Mouse (Mus musculus) embryonic facial prominence, embryonic 13.5 days (tissue): ENCODE data around the gene Mettl27. TPM values are rescaled to one million over a fixed set of nuclear protein-coding genes. Genes with fewer than 3 reads are reported as not detected.

Experiments used
- ATAC-seq: fragments of 200-750 bp; cut with Nextera tagmentation; 2 replicates; pipeline ENCODE4 v1.8.0; 2017; ENCODE audit warnings: low read depth; ENCODE audit not compliant: insufficient number of reproducible peaks, insufficient read depth, low FRiP score, low TSS enrichment
- H3K27ac ChIP-seq: fragments of 300-500 bp; sonication (generic); 2 replicates; pipeline ENCODE4 v1.5.1; 2015; ENCODE audit warnings: moderate library complexity, mild to moderate bottlenecking, inconsistent platforms
- H3K27me3 ChIP-seq: fragments of 300-500 bp; sonication (generic); 2 replicates; pipeline ENCODE4 v1.6.1; 2015; ENCODE audit warnings: mild to moderate bottlenecking, inconsistent platforms
- H3K36me3 ChIP-seq: fragments of 300-500 bp; sonication (generic); 2 replicates; pipeline ENCODE4 v1.6.1; 2015; ENCODE audit warnings: mild to moderate bottlenecking, inconsistent platforms
- H3K4me1 ChIP-seq: fragments of 300-500 bp; sonication (generic); 2 replicates; pipeline ENCODE4 v1.6.1; 2015; ENCODE audit warnings: inconsistent platforms
- H3K4me2 ChIP-seq: fragments of 300-500 bp; sonication (generic); 2 replicates; pipeline ENCODE4 v1.6.1; 2015; ENCODE audit warnings: moderate library complexity, mild to moderate bottlenecking, inconsistent platforms
- H3K4me3 ChIP-seq: fragments of 300-500 bp; sonication (generic); 2 replicates; pipeline ENCODE4 v1.5.1; 2015; ENCODE audit warnings: mild to moderate bottlenecking, inconsistent platforms
- H3K9ac ChIP-seq: fragments of 300-500 bp; sonication (generic); 2 replicates; pipeline ENCODE4 v1.6.1; 2015; ENCODE audit warnings: mild to moderate bottlenecking, inconsistent platforms
- H3K9me3 ChIP-seq: fragments of 300-500 bp; sonication (generic); 2 replicates; pipeline ENCODE4 v1.6.1; 2016; ENCODE audit warnings: inconsistent platforms
- WGBS: fragments of 180-500 bp; shearing (Covaris S2); methylation state at CpG from one replicate; pipeline ENCODE4 v1.1.7; 2015; ENCODE audit warnings: mixed read lengths; 5-methylcytosine and 5-hydroxymethylcytosine counted together
- polyA plus RNA-seq: library from polyadenylated mRNA; unstranded; fragments of >200 nt; fragmentation: Nextera tagmentation; extraction: Ambion mirVana; gene quantifications from 2 replicates; pipeline ENCODE4 v1.2.1, GENCODE M21; 2015

Gene Mettl27
- polyA plus RNA-seq, 1 experiment from 2014 or later: 21.1 TPM

- Histone ChIP-seq H3K9ac (no peak overlapping the region), H3K27me3 (no peaks in the 10 kb centered on the region), H3K4me1 (peaks cover 15% of the 10 kb centered on the region), H3K9me3 (no peaks in the 10 kb centered on the region), H3K4me2 (no peak overlapping the region), H3K27ac (no peak overlapping the region), H3K36me3 (no peaks in the 10 kb centered on the region), H3K4me3 (no peak overlapping the region)
- WGBS: 66% methylated on average over 8 of the region's 8 CpGs
- no peak for ATAC-seq
Measured at GRCm38 (mm10) chr5:134901644-134902027, 30.5 kb upstream of the Mettl27 start.

DNA sequence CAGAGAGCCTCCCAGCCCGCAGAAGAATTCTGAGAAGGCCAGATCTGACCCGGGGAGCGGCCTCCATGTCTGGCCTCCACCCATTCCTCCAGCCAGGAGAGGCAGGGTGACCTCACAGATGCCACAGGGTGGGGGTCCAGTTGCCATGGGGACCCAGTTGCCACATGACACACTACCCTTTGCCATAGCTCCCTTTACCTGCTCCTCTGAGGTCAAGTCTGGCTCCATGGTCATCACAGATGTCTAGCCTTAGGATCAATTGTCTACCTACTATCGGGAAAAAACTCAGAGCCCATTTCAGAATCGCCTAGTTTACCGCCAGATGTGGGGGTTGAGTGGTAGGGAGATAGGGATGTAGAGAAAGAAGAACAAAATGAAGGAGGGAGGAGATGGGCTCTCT lies 25.5 kb upstream of the Mettl27 start, which contains the start of gene Tmem270:
TSS of gene Tmem270 (minus strand) at position 101 of the 400 bp plus-strand sequence.
- H3K27me3 ChIP-seq: no peaks in the 10 kb centered on the region
- no peak for ATAC-seq

DNA sequence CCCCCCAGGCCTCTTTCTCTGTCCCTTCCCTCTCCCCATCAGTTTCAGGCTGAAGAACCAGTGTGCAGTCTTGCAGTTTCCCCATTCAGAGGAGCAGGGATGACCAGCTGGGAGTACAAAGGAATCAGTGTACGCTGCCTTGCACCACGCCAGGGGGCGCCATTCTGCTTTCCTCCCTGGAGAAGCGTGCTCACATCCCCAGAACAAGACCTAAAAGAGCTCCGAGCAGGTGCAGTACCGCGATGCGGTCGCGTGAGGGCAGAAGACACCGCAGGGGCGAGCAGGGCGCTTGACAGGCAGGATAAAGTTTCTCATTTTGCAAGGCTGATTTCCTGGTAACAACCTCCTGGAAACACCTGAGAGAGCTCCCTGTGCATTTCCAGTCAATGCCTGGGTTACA lies 25.0 kb upstream of the Mettl27 start:
- no peaks in the 10 kb centered on the region for H3K27me3 ChIP-seq

More for the DNA sequence above, 25.5 kb upstream of the Mettl27 start, which contains the start of gene Tmem270:
- H3K4me2 ChIP-seq: no peak within 1 kb of the TSS
- H3K4me3 ChIP-seq: no peak within 1 kb of the TSS
- H3K27ac ChIP-seq: no peak within 1 kb of the TSS
- 77% methylated on average over 6 of the region's 6 CpGs for WGBS
- no peaks in the 10 kb centered on the region for H3K36me3 ChIP-seq
- H3K9me3 ChIP-seq: no peaks in the 10 kb centered on the region
- no peaks in the 10 kb centered on the region; the same call in 1 of the 2 replicates for H3K4me1 ChIP-seq
- H3K9ac ChIP-seq: no peak within 1 kb of the TSS

DNA sequence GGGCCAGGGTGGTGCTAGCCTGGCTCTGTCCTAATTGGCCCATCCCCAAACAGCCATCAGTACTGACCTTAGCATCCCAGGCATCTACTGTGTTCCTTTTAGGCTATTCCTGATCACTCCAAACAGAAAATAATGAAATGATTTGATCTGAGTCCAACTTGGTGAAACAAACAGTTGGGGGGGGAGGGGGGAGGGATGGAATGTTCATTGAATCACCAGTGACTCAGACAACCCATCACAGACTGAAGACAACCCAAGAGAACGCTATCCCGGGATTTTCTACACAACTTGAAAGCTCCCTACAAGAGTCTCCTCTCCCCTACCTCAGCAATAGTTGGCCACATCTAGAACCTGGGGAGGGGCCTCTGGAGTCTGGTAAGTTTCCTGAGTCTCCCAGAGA lies 20.3 kb upstream of the Mettl27 start:
- Histone ChIP-seq H3K27ac (no peak overlapping the region), H3K27me3 (no peaks in the 10 kb centered on the region), H3K9me3 (no peaks in the 10 kb centered on the region), H3K9ac (no peak overlapping the region), H3K4me1 (no peaks in the 10 kb centered on the region), H3K4me2 (no peak overlapping the region), H3K4me3 (no peak overlapping the region), H3K36me3 (no peaks in the 10 kb centered on the region)
- ATAC-seq: no peak
- WGBS: 92% methylated on average over 2 of the region's 2 CpGs

More for the DNA sequence above, 25.0 kb upstream of the Mettl27 start:
- Histone ChIP-seq H3K4me3 (no peak overlapping the region), H3K4me2 (no peak overlapping the region), H3K27ac (no peak overlapping the region), H3K36me3 (no peaks in the 10 kb centered on the region), H3K4me1 (no peaks in the 10 kb centered on the region), H3K9me3 (no peaks in the 10 kb centered on the region), H3K9ac (no peak overlapping the region)
- 1% methylated on average over 13 of the region's 13 CpGs for WGBS
- 0 out of 2 replicates have a peak, but pooled peaks have one; percentile 76 for ATAC-seq

DNA sequence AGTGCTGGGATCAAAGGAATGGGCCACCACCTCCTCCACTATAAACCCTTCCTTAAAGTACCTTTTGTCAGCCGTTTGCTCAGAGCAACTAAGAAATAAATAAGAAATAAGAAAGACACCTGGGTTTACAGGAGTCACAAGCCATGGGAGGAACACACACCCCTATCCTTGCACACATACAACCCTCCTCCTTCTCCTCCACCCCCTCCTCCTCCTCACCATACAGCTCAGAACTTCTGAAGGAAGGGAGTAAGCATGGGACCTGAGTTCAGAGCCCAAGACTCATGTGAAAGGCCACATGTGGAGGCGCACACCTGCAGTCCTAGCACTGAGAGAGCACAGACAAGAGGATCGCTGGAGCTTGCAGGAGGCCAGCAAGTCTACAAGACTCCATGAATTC lies 18.8 kb upstream of the Mettl27 start:
- no peak for ATAC-seq
- H3K4me3 ChIP-seq: no peak overlapping the region
- no peak overlapping the region for H3K4me2 ChIP-seq
- H3K27me3 ChIP-seq: no peaks in the 10 kb centered on the region
- H3K27ac ChIP-seq: no peak overlapping the region
- 75% methylated on average over 3 of the region's 3 CpGs for WGBS
- no peak overlapping the region for H3K9ac ChIP-seq
- no peaks in the 10 kb centered on the region for H3K36me3 ChIP-seq
- H3K9me3 ChIP-seq: no peaks in the 10 kb centered on the region
- no peaks in the 10 kb centered on the region for H3K4me1 ChIP-seq

GRCm38 (mm10) chr5:134913753-134914152 lies 18.4 kb upstream of the Mettl27 start:
- ATAC-seq: no peak
- WGBS: 83% methylated on average over 4 of the region's 4 CpGs
- Histone ChIP-seq H3K27me3 (no peaks in the 10 kb centered on the region), H3K4me3 (no peak overlapping the region), H3K4me1 (no peaks in the 10 kb centered on the region), H3K36me3 (no peaks in the 10 kb centered on the region), H3K4me2 (no peak overlapping the region), H3K9me3 (no peaks in the 10 kb centered on the region), H3K9ac (no peak overlapping the region), H3K27ac (no peak overlapping the region)

- Histone ChIP-seq H3K9me3 (no peaks in the 10 kb centered on the region), H3K9ac (no peak overlapping the region), H3K4me1 (no peaks in the 10 kb centered on the region), H3K36me3 (no peaks in the 10 kb centered on the region), H3K4me3 (no peak overlapping the region), H3K27me3 (no peaks in the 10 kb centered on the region), H3K27ac (no peak overlapping the region), H3K4me2 (no peak overlapping the region)
- 83% methylated on average over 8 of the region's 8 CpGs for WGBS
- no peak for ATAC-seq
Measured at GRCm38 (mm10) chr5:134914510-134914909, 17.7 kb upstream of the Mettl27 start.

DNA sequence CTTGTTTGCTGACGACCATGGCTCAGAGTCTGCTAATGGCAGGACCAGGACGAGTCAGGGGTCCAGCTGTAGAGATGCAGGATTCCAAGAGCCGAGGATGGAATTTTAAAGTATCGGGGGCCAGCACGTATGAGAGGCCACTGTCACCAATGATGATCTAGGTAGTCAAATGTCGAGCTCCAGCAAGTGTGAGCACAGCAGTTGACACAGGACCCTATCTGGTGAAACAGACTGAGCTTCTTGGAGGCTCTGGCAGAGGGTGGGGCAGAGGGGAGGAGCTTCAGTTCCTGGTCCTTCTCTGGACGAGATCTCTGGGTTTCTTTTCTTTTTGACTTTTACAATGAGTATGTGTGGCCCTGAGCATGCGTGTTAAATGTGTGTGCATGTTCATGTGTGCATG lies 16.9 kb upstream of the Mettl27 start, which contains the start of gene Cldn13:
TSS of gene Cldn13 (minus strand) at position 216 of the 400 bp plus-strand sequence.
- ATAC-seq: no peak
- Histone ChIP-seq H3K27ac (no peak within 1 kb of the TSS), H3K4me3 (no peak within 1 kb of the TSS), H3K4me1 (no peaks in the 10 kb centered on the region), H3K36me3 (no peaks in the 10 kb centered on the region), H3K27me3 (0 out of 2 replicates have a peak, but pooled peaks cover 3% of the 10 kb centered on the region), H3K4me2 (no peak within 1 kb of the TSS), H3K9ac (no peak within 1 kb of the TSS), H3K9me3 (no peaks in the 10 kb centered on the region)
- WGBS: 79% methylated on average over 8 of the region's 8 CpGs

GRCm38 (mm10) chr5:134918071-134918832 lies 13.9 kb upstream of the Mettl27 start:
- no peaks in the 10 kb centered on the region for H3K4me1 ChIP-seq
- H3K4me3 ChIP-seq: no peak overlapping the region
- WGBS: 47% methylated on average over 16 of the region's 16 CpGs
- H3K36me3 ChIP-seq: no peaks in the 10 kb centered on the region
- H3K9ac ChIP-seq: no peak overlapping the region
- 0 out of 2 replicates have a peak, but pooled peaks cover 3% of the 10 kb centered on the region for H3K27me3 ChIP-seq
- no peak for ATAC-seq
- H3K4me2 ChIP-seq: no peak overlapping the region
- no peaks in the 10 kb centered on the region for H3K9me3 ChIP-seq
- H3K27ac ChIP-seq: no peak overlapping the region

DNA sequence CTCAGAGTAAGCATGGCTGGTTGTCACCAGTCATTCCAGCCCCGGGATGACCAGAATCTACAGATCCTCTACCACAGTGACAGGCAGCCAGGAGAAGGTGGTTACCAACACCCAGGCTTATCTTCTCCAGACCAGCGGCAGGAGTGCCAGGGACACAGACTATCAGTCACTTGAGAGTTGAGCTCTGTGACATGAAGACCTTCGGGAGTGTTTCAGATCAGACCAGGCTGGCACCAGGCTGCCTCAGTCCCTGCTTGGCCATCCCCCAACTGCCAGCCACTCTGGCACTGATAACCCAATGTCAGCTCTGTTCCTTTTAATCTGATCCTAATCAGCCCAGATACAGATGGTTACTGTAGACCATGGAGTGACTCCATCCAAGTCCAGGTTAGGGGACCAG lies 13.1 kb upstream of the Mettl27 start:
- WGBS: 88% methylated on average over 3 of the region's 3 CpGs

GRCm38 (mm10) chr5:134920106-134920687 lies 12.0 kb upstream of the Mettl27 start:
- no peak overlapping the region for H3K4me2 ChIP-seq
- H3K27ac ChIP-seq: no peak overlapping the region
- no peaks in the 10 kb centered on the region for H3K9me3 ChIP-seq
- H3K36me3 ChIP-seq: no peaks in the 10 kb centered on the region
- H3K9ac ChIP-seq: no peak overlapping the region
- H3K4me3 ChIP-seq: no peak overlapping the region
- no peaks in the 10 kb centered on the region for H3K4me1 ChIP-seq
- no peak for ATAC-seq
- WGBS: 75% methylated on average over 6 of the region's 6 CpGs
- H3K27me3 ChIP-seq: 0 out of 2 replicates have a peak, but pooled peaks cover 3% of the 10 kb centered on the region

More for the DNA sequence above, 13.1 kb upstream of the Mettl27 start:
- Histone ChIP-seq H3K27me3 (0 out of 2 replicates have a peak, but pooled peaks cover 3% of the 10 kb centered on the region), H3K4me2 (no peak overlapping the region), H3K4me3 (no peak overlapping the region), H3K36me3 (no peaks in the 10 kb centered on the region), H3K4me1 (no peaks in the 10 kb centered on the region), H3K27ac (no peak overlapping the region), H3K9me3 (no peaks in the 10 kb centered on the region), H3K9ac (no peak overlapping the region)
- no peak for ATAC-seq

DNA sequence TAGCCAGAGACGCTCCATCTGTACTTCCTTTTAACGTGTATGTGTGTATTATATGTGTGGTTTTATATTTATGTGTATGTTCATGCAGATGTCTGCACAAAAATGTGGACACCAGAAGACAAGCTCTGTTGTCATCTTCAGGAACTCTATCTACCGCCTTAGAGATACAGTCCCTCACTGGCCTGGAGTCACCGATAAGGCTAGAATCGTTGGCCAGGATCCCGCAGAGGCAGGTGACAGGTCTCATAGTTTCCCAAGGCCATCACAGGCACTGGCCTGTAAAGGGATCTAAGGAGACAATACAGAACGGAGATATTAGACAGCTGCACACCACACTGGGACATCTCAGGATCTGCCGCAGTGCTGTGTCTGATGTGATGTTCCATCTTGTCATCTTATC lies 11.1 kb upstream of the Mettl27 start:
- no peak for ATAC-seq
- H3K9me3 ChIP-seq: no peaks in the 10 kb centered on the region
- no peak overlapping the region for H3K4me2 ChIP-seq
- no peaks in the 10 kb centered on the region for H3K36me3 ChIP-seq
- 0 out of 2 replicates have a peak, but pooled peaks cover 3% of the 10 kb centered on the region for H3K27me3 ChIP-seq
- H3K27ac ChIP-seq: no peak overlapping the region
- no peaks in the 10 kb centered on the region for H3K4me1 ChIP-seq
- H3K9ac ChIP-seq: no peak overlapping the region
- WGBS: 90% methylated on average over 8 of the region's 8 CpGs
- no peak overlapping the region for H3K4me3 ChIP-seq
